Mouse (Mus musculus) liver, embryonic 12.5 days (tissue): Measurements from ENCODE around the gene Nadsyn1. TPM values are rescaled to one million over a fixed set of nuclear protein-coding genes. Genes with fewer than 3 reads are reported as not detected.

Experiments
- ATAC-seq: fragments of 200-750 bp; cut with Nextera tagmentation; 2 replicates; pipeline ENCODE4 v1.8.0; 2017; ENCODE audit warnings: moderate number of reproducible peaks, mild to moderate bottlenecking, moderate library complexity
- H3K27ac ChIP-seq: fragments of 300-500 bp; sonication (generic); 2 replicates; pipeline ENCODE4 v1.5.1; 2016; ENCODE audit warnings: mild to moderate bottlenecking
- H3K27me3 ChIP-seq: fragments of 300-500 bp; sonication (generic); replicated peaks from 2 replicates; pipeline ENCODE4 v1.6.1; 2016; ENCODE audit warnings: mild to moderate bottlenecking, moderate library complexity
- H3K36me3 ChIP-seq: fragments of 300-500 bp; sonication (generic); 2 replicates; pipeline ENCODE4 v1.6.1; 2016; ENCODE audit warnings: mild to moderate bottlenecking, moderate library complexity
- H3K4me1 ChIP-seq: fragments of 300-500 bp; sonication (generic); 2 replicates; pipeline ENCODE4 v1.6.1; 2016
- H3K4me2 ChIP-seq: fragments of 300-500 bp; sonication (generic); 2 replicates; pipeline ENCODE4 v1.6.1; 2016; ENCODE audit warnings: mild to moderate bottlenecking, moderate library complexity
- H3K4me3 ChIP-seq: fragments of 300-500 bp; sonication (generic); 2 replicates; pipeline ENCODE4 v1.5.1; 2016; ENCODE audit warnings: mild to moderate bottlenecking, moderate library complexity
- H3K9ac ChIP-seq: fragments of 300-500 bp; sonication (generic); 2 replicates; pipeline ENCODE4 v1.6.1; 2016; ENCODE audit warnings: mild to moderate bottlenecking, moderate library complexity
- H3K9me3 ChIP-seq: fragments of 300-500 bp; sonication (generic); replicated peaks from 2 replicates; pipeline ENCODE4 v1.6.1; 2016; ENCODE audit warnings: mild to moderate bottlenecking, moderate library complexity
- WGBS: fragments of 180-500 bp; shearing (Covaris S2); methylation state at CpG from one replicate; pipeline ENCODE4 v1.1.7; 2016; ENCODE audit not compliant: insufficient replicate concordance; 5-methylcytosine and 5-hydroxymethylcytosine counted together
- polyA plus RNA-seq: library from polyadenylated mRNA; unstranded; fragments of >200 nt; fragmentation: Nextera tagmentation; extraction: Ambion mirVana; gene quantifications from 2 replicates; pipeline ENCODE4 v1.2.1, GENCODE M21; 2016

Nadsyn1 gene
- polyA plus RNA-seq, 1 experiment from 2014 or later = 8.3 TPM

DNA sequence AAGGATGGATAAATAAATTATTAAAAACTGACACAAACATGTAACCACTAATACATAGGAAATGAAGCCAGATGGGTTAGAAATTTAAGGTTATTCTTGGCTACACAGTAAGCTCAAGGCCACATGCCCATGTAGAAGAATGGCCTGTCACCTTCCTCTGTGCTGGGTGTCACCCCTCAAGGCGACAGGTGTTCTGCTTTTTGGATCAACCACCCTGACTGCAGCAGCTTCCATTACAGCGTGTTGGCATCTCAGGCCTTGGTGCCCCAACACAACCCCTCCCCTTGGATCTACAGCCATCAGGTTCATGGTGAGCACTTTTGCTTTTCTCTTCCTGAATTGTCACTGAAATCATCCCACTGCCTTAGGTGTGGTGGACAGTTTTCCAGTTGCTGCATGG, 10.0 kb upstream of the Nadsyn1 start:
- 80% methylated on average over 2 of the region's 2 CpGs for WGBS
- Histone ChIP-seq H3K4me3 (no peak overlapping the region), H3K27ac (no peak overlapping the region), H3K27me3 (no peaks in the 10 kb centered on the region), H3K4me1 (peaks cover 42% of the 10 kb centered on the region), H3K9me3 (no peaks in the 10 kb centered on the region), H3K4me2 (0 out of 2 replicates have a peak overlapping the region, but pooled peaks have one; percentile 0), H3K9ac (no peak overlapping the region), H3K36me3 (peaks cover 22% of the 10 kb centered on the region)
- ATAC-seq = no peak

DNA sequence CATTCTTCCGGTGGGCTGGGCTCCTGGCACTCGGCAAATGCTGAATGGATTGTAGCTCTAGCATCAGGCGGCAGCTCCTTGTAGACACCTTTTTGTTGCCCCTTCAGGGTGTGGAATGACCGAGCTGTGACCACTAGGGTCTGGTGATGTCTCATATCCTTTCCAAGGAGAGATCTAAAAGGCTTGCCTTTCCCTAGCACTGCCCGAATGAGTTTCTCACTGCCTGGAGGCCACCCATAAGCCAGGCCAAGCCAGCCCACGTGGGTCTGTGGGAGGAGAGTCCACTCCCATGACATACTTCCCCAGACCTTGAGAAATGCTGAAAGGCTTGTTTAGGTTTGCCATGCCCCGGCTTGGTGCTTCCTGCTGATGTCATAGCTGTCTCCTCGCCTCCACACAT, 9.5 kb upstream of the Nadsyn1 start:
- Histone ChIP-seq H3K9ac (no peak overlapping the region), H3K27ac (no peak overlapping the region), H3K27me3 (no peaks in the 10 kb centered on the region), H3K4me2 (peak overlapping the region; percentile 86; the same call in 1 of the 2 replicates), H3K4me3 (no peak overlapping the region), H3K4me1 (peaks cover 42% of the 10 kb centered on the region), H3K36me3 (peaks cover 18% of the 10 kb centered on the region), H3K9me3 (no peaks in the 10 kb centered on the region)
- WGBS = 66% methylated on average over 8 of the region's 8 CpGs
- ATAC-seq = no peak

DNA sequence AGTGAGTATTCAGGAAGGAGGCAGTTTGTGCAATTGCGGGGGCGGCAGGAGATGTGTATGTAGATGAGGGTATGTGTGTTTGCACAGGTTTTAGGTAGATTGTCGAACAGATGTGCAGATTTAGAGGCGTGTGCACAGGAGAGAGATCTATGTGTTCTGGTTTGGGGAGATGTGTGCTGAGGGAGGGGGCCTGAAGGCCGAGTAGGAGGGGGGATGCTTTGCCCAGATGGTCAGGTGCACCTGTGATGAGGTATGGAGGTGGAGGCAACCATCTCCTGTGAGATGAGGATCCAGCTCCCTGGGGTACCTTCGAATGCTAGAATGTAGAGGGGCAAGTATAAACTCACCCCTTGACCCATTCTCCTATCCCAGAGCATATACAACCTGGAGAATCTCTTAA, 7.8 kb upstream of the Nadsyn1 start:
- Histone ChIP-seq H3K27ac (peak overlapping the region; percentile 57; the same call in 1 of the 2 replicates), H3K4me1 (peaks cover 40% of the 10 kb centered on the region), H3K36me3 (peaks cover 7% of the 10 kb centered on the region; the same call in 1 of the 2 replicates), H3K4me3 (peak overlapping the region; percentile 76), H3K9ac (peak overlapping the region; percentile 67), H3K9me3 (no peaks in the 10 kb centered on the region), H3K4me2 (peak overlapping the region; percentile 86), H3K27me3 (0 out of 2 replicates have a peak, but pooled peaks cover 3% of the 10 kb centered on the region)
- no peak for ATAC-seq
- WGBS = 16% methylated on average over 6 of the region's 6 CpGs

DNA sequence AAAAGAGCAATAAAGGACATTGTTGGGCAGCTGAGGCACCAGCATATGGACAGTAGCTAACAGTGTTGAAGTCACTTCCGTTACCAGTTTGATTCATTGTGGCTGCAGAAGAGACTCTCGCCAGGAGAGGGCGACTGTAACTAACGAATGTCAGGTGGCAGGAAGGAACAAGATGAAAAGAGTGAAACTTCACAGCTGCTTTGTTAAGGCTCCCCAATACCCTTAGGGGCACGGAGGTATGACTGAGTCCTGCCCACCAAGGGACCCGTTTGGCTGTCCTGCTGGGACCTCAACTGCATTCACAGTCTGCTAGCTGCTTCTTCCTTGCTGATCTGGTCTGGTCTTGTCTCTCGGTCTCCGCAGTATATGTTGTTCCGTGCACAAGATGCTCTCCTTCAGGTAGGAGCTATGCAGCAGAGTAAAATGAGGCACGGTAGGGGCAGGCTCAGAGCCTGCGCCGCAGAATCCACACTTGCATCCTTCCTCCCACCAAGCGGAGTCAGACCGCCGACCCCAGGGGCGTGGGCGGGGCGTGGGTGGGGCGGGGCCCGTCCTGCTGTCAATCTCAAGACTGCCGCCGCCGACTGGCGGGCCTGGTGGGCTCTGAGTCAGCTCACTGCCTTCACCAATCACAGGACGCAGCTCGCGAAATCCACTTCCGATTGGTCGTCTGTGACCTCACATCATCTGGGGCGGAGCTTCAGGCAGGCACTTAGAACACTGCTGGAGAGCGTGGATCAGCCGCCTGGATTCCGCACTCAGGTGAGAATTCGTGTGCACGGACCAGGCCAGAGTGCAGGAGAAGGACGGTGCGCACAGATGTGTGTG, 7.1 kb upstream of the Nadsyn1 start:
- ATAC-seq = peak; percentile 97
- 0 out of 2 replicates have a peak, but pooled peaks cover 3% of the 10 kb centered on the region for H3K27me3 ChIP-seq
- peaks cover 33% of the 10 kb centered on the region for H3K4me1 ChIP-seq
- peak overlapping the region; percentile 88 for H3K27ac ChIP-seq
- peak overlapping the region; percentile 86 for H3K4me2 ChIP-seq
- H3K9me3 ChIP-seq = no peaks in the 10 kb centered on the region
- H3K9ac ChIP-seq = peak overlapping the region; percentile 77
- H3K4me3 ChIP-seq = peak overlapping the region; percentile 76
- under 1% methylated on average over 37 of the region's 37 CpGs for WGBS
- H3K36me3 ChIP-seq = peaks cover 7% of the 10 kb centered on the region; the same call in 1 of the 2 replicates

DNA sequence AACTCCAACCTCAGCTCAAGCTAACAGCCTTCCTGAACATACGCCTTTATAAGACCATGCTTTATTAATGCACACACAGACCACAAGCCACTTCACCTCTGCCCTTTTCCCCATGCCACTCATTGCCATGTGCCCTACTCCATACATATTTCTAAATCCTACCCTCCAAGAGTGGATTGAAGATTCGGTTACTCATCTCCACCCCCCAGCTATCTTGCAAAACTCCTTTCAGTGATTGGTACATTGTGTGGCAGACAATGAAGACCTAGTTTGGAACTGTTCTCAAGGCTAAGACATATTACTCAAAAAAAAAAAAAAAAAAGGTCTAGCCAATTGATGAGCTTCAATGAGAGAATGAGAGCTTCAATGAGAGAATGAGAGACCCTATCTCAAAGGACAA, 4.3 kb upstream of the Nadsyn1 start:
- ATAC-seq = no peak
- H3K9ac ChIP-seq = no peak overlapping the region
- H3K4me2 ChIP-seq = no peak overlapping the region
- H3K36me3 ChIP-seq = peaks cover 3% of the 10 kb centered on the region; the same call in 1 of the 2 replicates
- 0 out of 2 replicates have a peak, but pooled peaks cover 3% of the 10 kb centered on the region for H3K27me3 ChIP-seq
- H3K4me1 ChIP-seq = peaks cover 33% of the 10 kb centered on the region
- WGBS = 73% methylated on average over 2 of the region's 2 CpGs
- H3K4me3 ChIP-seq = no peak overlapping the region
- no peak overlapping the region for H3K27ac ChIP-seq
- no peaks in the 10 kb centered on the region for H3K9me3 ChIP-seq

DNA sequence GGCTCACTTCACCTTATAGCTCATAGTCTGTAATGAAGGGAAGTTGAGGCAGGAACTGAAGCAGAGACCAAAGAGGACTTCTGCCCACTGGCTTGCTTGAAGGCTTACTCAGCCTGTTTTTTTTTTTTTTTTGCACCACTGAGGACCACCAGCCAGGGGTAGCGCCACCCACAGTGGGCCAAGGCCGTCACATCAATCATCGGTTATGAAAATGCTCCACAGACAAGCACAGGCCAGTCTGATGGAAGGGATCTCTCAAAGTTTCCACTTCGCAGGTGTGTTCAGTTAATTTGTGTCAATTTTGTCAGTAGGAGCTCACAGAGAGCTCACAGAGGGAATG, 587 bp upstream of the Nadsyn1 start:
- peaks cover 10% of the 10 kb centered on the region for H3K36me3 ChIP-seq
- H3K27me3 ChIP-seq = 0 out of 2 replicates have a peak, but pooled peaks cover 3% of the 10 kb centered on the region
- H3K4me1 ChIP-seq = peaks cover 24% of the 10 kb centered on the region
- H3K4me2 ChIP-seq = peak overlapping the region; percentile 79
- H3K4me3 ChIP-seq = peak overlapping the region; percentile 72
- peak overlapping the region; percentile 69 for H3K9ac ChIP-seq
- 77% methylated on average over 4 of the region's 4 CpGs for WGBS
- ATAC-seq = peak; percentile 14
- H3K27ac ChIP-seq = peak overlapping the region; percentile 76
- H3K9me3 ChIP-seq = no peaks in the 10 kb centered on the region

DNA sequence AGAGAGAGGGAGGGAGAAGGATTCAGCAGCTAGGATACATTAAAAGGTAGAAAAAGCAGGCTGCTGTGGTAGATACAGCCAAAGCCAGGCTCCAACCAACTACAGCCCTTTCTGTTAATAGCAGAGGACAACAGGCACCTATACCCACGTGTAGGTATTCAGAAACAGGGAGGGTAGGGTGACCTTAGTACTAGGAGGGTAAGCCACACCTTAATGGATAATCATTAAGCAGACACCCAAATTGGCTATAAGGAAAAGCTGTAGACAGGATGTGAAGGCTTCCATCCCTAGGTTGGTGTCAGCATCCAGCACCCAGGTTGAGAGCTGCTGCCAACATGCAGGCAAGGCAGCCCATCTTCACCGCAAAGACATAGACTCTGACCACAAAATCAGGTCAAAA, 1.4 kb downstream of the Nadsyn1 start:
- no peak for ATAC-seq
- 0 out of 2 replicates have a peak, but pooled peaks cover 3% of the 10 kb centered on the region for H3K27me3 ChIP-seq
- H3K4me2 ChIP-seq = peak overlapping the region; percentile 79; the same call in 1 of the 2 replicates
- peaks cover 28% of the 10 kb centered on the region for H3K36me3 ChIP-seq
- H3K9me3 ChIP-seq = no peaks in the 10 kb centered on the region
- no peak overlapping the region for H3K4me3 ChIP-seq
- H3K9ac ChIP-seq = no peak overlapping the region
- peaks cover 24% of the 10 kb centered on the region for H3K4me1 ChIP-seq
- 81% methylated on average over 2 of the region's 2 CpGs for WGBS
- no peak overlapping the region for H3K27ac ChIP-seq

DNA sequence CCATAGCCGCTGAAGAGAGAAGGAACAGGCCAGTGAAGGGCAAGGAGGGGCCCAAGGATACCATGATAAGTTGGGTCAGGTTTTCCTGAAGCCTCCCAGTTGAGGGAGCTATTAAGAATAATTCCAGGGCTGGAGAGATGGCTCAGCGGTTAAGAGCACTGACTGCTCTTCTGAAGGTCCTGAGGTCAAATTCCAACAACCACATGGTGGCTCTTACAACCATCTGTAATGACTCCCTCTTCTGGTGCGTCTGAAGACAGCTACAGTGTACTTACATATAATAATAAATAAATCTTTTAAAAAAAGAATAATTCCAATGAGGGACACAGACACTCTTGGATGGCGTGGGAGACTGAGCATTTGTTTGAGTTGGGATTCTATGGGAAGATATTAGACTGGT, 3.4 kb downstream of the Nadsyn1 start:
- no peaks in the 10 kb centered on the region for H3K9me3 ChIP-seq
- WGBS = 74% methylated on average over 4 of the region's 4 CpGs

DNA sequence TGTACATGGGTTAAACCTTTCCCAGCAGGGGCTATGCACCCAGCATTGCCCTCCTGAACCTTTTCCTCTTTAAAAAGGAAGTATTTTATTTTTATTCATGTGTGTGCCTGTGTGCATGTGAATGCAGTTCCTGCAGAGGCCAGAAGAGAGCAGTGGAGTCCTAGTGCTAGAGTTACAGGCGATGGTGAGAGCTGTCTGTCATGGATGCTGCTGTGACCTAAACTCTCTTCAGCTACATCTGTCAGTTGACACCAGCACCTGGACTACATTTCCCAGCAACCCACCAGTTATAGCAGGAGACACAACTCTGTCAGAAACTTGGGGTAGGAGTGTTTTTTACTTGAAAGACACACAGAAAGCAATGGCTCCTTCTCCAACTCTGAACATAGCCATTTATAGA, 13.7 kb downstream of the Nadsyn1 start:
- Histone ChIP-seq H3K9ac (no peak overlapping the region), H3K4me1 (no peaks in the 10 kb centered on the region), H3K36me3 (peaks cover 98% of the 10 kb centered on the region), H3K27ac (no peak overlapping the region), H3K4me3 (no peak overlapping the region), H3K27me3 (no peaks in the 10 kb centered on the region), H3K9me3 (no peaks in the 10 kb centered on the region), H3K4me2 (no peak overlapping the region)
- no peak for ATAC-seq
- 74% methylated on average over 1 of the region's 1 CpGs for WGBS

More for the DNA sequence above, 3.4 kb downstream of the Nadsyn1 start:
- Histone ChIP-seq H3K27ac (no peak overlapping the region), H3K4me1 (peaks cover 24% of the 10 kb centered on the region), H3K4me2 (no peak overlapping the region), H3K4me3 (no peak overlapping the region), H3K9ac (no peak overlapping the region), H3K27me3 (no peaks in the 10 kb centered on the region), H3K36me3 (peaks cover 46% of the 10 kb centered on the region)
- no peak for ATAC-seq

DNA sequence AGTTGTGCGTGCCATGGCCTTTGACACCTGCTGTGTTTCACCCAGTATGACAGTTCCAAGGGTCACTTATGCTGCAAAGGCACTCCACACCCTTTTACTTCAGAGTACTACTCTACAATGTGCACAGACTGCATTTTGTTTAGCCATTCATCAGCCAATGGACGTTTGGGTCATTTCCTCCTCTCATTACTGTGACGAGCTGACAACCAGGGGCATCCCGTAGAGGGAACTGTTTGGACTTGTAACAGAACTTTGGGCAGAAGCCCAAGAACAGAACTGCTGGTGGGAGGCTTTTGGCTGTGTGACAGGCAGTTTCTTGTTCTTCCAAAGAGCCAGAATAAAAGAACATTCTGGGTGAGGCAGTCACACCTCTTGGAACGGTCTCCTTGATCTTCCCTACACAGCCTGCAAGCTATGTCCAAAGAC, 17.4 kb downstream of the Nadsyn1 start:
- Histone ChIP-seq H3K4me2 (no peak overlapping the region), H3K4me3 (no peak overlapping the region), H3K9me3 (no peaks in the 10 kb centered on the region), H3K27ac (no peak overlapping the region), H3K27me3 (no peaks in the 10 kb centered on the region), H3K9ac (no peak overlapping the region), H3K4me1 (no peaks in the 10 kb centered on the region), H3K36me3 (peaks cover 98% of the 10 kb centered on the region)
- WGBS = 62% methylated on average over 5 of the region's 5 CpGs
- ATAC-seq = no peak

DNA sequence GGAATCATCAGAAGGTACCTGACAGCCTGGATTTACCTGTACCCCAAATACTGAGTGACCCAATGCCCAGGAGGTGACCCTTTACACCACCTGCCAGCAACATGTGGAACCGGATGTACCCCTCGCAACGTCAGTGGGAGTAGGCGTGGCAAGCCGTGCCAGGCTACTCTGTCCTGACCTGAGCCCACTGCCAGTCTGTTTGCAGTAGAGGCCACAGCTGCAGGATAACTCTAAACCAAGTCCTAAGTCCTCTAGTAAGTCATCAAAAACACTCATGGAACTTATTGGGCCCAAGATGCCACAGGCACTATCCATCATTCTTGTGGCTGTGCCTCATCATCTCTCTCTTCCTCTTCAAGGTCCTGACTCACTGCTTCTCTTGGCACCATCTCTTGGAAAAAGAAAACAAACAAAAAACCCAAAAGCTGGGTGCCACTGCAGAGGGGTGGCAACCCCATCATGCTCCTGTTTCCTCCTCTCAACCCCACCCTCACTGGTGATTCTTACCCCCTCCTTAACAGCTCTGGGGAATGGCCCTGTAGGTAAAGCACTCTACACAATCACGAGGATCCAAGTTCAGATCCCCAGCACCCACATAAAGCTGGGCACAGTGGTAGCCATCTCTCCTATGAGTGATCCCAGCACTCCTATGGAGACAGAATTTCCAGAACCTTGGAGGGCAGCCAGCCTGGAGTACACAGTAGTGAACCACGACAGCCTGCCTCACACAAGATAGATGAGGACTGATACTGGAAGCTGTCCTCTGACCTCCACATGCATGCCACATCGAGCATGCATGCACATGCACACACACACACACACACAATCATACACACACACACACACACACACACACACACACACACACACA, 21.2 kb downstream of the Nadsyn1 start:
- no peak overlapping the region for H3K4me2 ChIP-seq
- ATAC-seq = no peak
- H3K27ac ChIP-seq = no peak overlapping the region
- no peaks in the 10 kb centered on the region for H3K9me3 ChIP-seq
- H3K4me1 ChIP-seq = no peaks in the 10 kb centered on the region
- WGBS = 80% methylated on average over 8 of the region's 8 CpGs
- no peaks in the 10 kb centered on the region for H3K27me3 ChIP-seq
- peaks cover 95% of the 10 kb centered on the region for H3K36me3 ChIP-seq
- H3K9ac ChIP-seq = no peak overlapping the region
- no peak overlapping the region for H3K4me3 ChIP-seq

DNA sequence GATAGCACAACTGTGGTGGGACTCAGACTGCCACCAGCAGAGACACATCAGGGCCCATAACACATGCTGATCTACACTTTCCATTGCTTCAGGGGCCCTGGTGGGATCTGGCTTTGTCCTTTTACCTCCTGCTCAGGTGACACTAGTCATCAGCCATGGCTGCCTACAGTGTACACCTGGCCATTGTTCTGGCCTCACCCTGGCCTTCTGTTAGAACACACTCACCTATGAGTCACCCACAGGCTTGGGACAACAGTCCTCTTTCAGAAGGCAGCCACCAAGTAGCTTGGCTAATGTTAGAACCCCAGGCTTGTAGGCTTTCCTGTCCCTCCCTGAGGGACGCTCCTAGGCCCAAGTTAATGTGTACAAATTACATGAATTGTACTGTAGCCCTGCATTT, 21.9 kb downstream of the Nadsyn1 start:
- H3K27ac ChIP-seq = no peak overlapping the region
- no peak for ATAC-seq
- H3K36me3 ChIP-seq = peaks cover 95% of the 10 kb centered on the region
- no peaks in the 10 kb centered on the region for H3K9me3 ChIP-seq
- no peaks in the 10 kb centered on the region for H3K27me3 ChIP-seq
- H3K4me3 ChIP-seq = no peak overlapping the region
- no peak overlapping the region for H3K4me2 ChIP-seq
- H3K4me1 ChIP-seq = no peaks in the 10 kb centered on the region
- 76% methylated on average over 1 of the region's 1 CpGs for WGBS
- no peak overlapping the region for H3K9ac ChIP-seq
